In genomic region chr11:60173606-60174184, GRCm38 (mm10) we compare ENCODE assay signal across 15 mouse cellular contexts. TPM values are rescaled to one million over a fixed set of nuclear protein-coding genes. Genes with fewer than 3 reads are reported as not detected.
DNase-seq lines count a peak whose midpoint lies in the region; ATAC-seq lines count a peak whose summit lies in the region.
"Had no signal": no experiment of that assay in that cellular context is flagged by ENCODE, and none has a peak within 500 bp of the region (broad histone marks: within the 10 kb centered on the region; RNA-seq: fewer than 3 reads in every experiment).

No protein-coding gene starts in this region.

- no peak overlapping the region for H3K9ac ChIP-seq in heart, embryonic 15.5 days
- H3K9ac ChIP-seq in heart, embryonic 11.5 days (ENCODE audit: low read depth, low read length), result no peak overlapping the region
- H3K9ac ChIP-seq in lung, embryonic 15.5 days, result no peak overlapping the region
- H3K9ac ChIP-seq in liver, embryonic 11.5 days (ENCODE audit: low read depth, low read length), result no peak overlapping the region
- H3K9ac ChIP-seq: limb, embryonic 13.5 days; liver, postnatal 0 days had no signal

- no peak for ATAC-seq in heart, embryonic 15.5 days (replicated peaks; ENCODE audit: insufficient number of reproducible peaks, insufficient read depth, low FRiP score, low read depth)
- ATAC-seq in heart, embryonic 11.5 days (replicated peaks; ENCODE audit: insufficient number of reproducible peaks, low FRiP score, low TSS enrichment), result no peak
- no peak for ATAC-seq in lung, embryonic 15.5 days (ENCODE audit: borderline replicate concordance, extremely low read depth, low FRiP score, low TSS enrichment)
- ATAC-seq in liver, embryonic 11.5 days (replicated peaks; ENCODE audit: low FRiP score), result no peak
- ATAC-seq: intestine, postnatal 0 days; liver, postnatal 0 days had no signal

- no peak overlapping the region for H3K4me3 ChIP-seq in heart, embryonic 15.5 days
- H3K4me3 ChIP-seq in heart, embryonic 11.5 days (ENCODE audit: low read depth, low read length), result no peak overlapping the region
- H3K4me3 ChIP-seq in lung, embryonic 15.5 days, result no peak overlapping the region
- no peak overlapping the region for H3K4me3 ChIP-seq in liver, embryonic 11.5 days (ENCODE audit: low read depth, low read length)
- H3K4me3 ChIP-seq: erythroblast, embryonic 14.5 days; limb, embryonic 13.5 days; megakaryocyte, embryonic 14.5 days had no signal

- H3K9me3 ChIP-seq in heart, embryonic 15.5 days (replicated peaks), result no peaks in the 10 kb centered on the region
- no peaks in the 10 kb centered on the region for H3K9me3 ChIP-seq in heart, embryonic 11.5 days (replicated peaks; ENCODE audit: control insufficient read depth, low read length)
- no peaks in the 10 kb centered on the region for H3K9me3 ChIP-seq in lung, embryonic 15.5 days
- H3K9me3 ChIP-seq in liver, embryonic 11.5 days (ENCODE audit: control insufficient read depth, low read length), result no peaks in the 10 kb centered on the region
- H3K9me3 ChIP-seq: limb, embryonic 13.5 days; megakaryocyte, embryonic 14.5 days had no signal

- no peaks in the 10 kb centered on the region for H3K36me3 ChIP-seq in heart, embryonic 15.5 days
- no peaks in the 10 kb centered on the region for H3K36me3 ChIP-seq in heart, embryonic 11.5 days (ENCODE audit: control insufficient read depth, insufficient read depth, low read length)
- H3K36me3 ChIP-seq in lung, embryonic 15.5 days, result no peaks in the 10 kb centered on the region; the same call in 1 of the 2 replicates
- no peaks in the 10 kb centered on the region for H3K36me3 ChIP-seq in liver, embryonic 11.5 days (ENCODE audit: control insufficient read depth, insufficient read depth, low read length)

- WGBS in heart, embryonic 15.5 days, result 51% methylated on average over 10 of the region's 10 CpGs
- 66% methylated on average over 10 of the region's 10 CpGs for WGBS in heart, embryonic 11.5 days (ENCODE audit: insufficient replicate concordance)
- 57% methylated on average over 10 of the region's 10 CpGs for WGBS in lung, embryonic 15.5 days
- WGBS in liver, embryonic 11.5 days, result 82% methylated on average over 10 of the region's 10 CpGs

- H3K4me1 ChIP-seq in heart, embryonic 15.5 days (replicated peaks), result peaks cover 96% of the 10 kb centered on the region
- peaks cover 78% of the 10 kb centered on the region for H3K4me1 ChIP-seq in heart, embryonic 11.5 days (ENCODE audit: control insufficient read depth, insufficient read depth, low read length)
- H3K4me1 ChIP-seq in lung, embryonic 15.5 days, result peaks cover 84% of the 10 kb centered on the region
- peaks cover 45% of the 10 kb centered on the region for H3K4me1 ChIP-seq in liver, embryonic 11.5 days (replicated peaks; ENCODE audit: control insufficient read depth, insufficient read depth, low read length)

- no peak overlapping the region for H3K4me2 ChIP-seq in heart, embryonic 15.5 days
- H3K4me2 ChIP-seq in heart, embryonic 11.5 days, result no peak overlapping the region
- H3K4me2 ChIP-seq in lung, embryonic 15.5 days, result no peak overlapping the region
- H3K4me2 ChIP-seq in liver, embryonic 11.5 days, result no peak overlapping the region

- H3K27ac ChIP-seq in heart, embryonic 15.5 days, result peak overlapping the region; percentile 99
- no peak overlapping the region for H3K27ac ChIP-seq in heart, embryonic 11.5 days (ENCODE audit: low read depth, low read length)
- H3K27ac ChIP-seq in lung, embryonic 15.5 days, result peak overlapping the region; percentile 91
- no peak overlapping the region for H3K27ac ChIP-seq in liver, embryonic 11.5 days (ENCODE audit: low read depth, low read length)
- H3K27ac ChIP-seq: limb, embryonic 13.5 days had no signal

- no peaks in the 10 kb centered on the region for H3K27me3 ChIP-seq in heart, embryonic 15.5 days
- H3K27me3 ChIP-seq in heart, embryonic 11.5 days (ENCODE audit: control insufficient read depth, insufficient read depth, low read length), result no peaks in the 10 kb centered on the region
- H3K27me3 ChIP-seq in lung, embryonic 15.5 days, result no peaks in the 10 kb centered on the region
- no peaks in the 10 kb centered on the region for H3K27me3 ChIP-seq in liver, embryonic 11.5 days (replicated peaks; ENCODE audit: control insufficient read depth, insufficient read depth, low read length)
- H3K27me3 ChIP-seq: limb, embryonic 13.5 days; megakaryocyte, embryonic 14.5 days had no signal

- DNase-seq in cerebellum, adult 9-11 months, result peak; percentile 35
- DNase-seq in cerebellum, adult 11 months, result no peak
- DNase-seq in lung, postnatal 36 days, result no peak
- DNase-seq in liver, embryonic 11.5 days (ENCODE audit: low spot score), result no peak
- DNase-seq in adrenal gland, adult 8-10 months, result no peak
- DNase-seq: kidney, postnatal 25 days; liver, postnatal 0 days; thymus, postnatal 36 days had no signal

RNA-seq across cellular contexts. Expression of gene Srebf1, which starts 48.7 kb away (rescaled TPM):
- 36.5 and 61.1 TPM in 2 replicates for polyA plus RNA-seq in heart, embryonic 15.5 days (2015; fragmentation: Nextera tagmentation; extraction: Ambion mirVana)
- polyA plus RNA-seq in heart, embryonic 11.5 days (2014; fragmentation: Nextera tagmentation; extraction: Ambion mirVana), result 39.0 and 41.0 TPM in 2 replicates
- 74.3 and 76.8 TPM in 2 replicates for polyA plus RNA-seq in lung, embryonic 15.5 days (2015; fragmentation: Nextera tagmentation; extraction: Ambion mirVana)
- polyA plus RNA-seq in liver, embryonic 11.5 days (2014; fragmentation: Nextera tagmentation; extraction: Ambion mirVana), result 78.2 and 78.7 TPM in 2 replicates
- 100 to 1,000 TPM; 165 to 367 (median 213) TPM for total RNA-seq in adrenal gland, adult 8-10 months (2022)

Comparison
In these comparisons a context has a peak if more than half of its experiments do, and no peak if none do; other contexts are left out.
1. H3K27ac ChIP-seq: peak in heart, embryonic 15.5 days (single experiment) and lung, embryonic 15.5 days (single experiment); none in heart, embryonic 11.5 days (single experiment) and liver, embryonic 11.5 days (single experiment).